Mouse (Mus musculus) testis, postnatal 14 days (tissue): ENCODE measurements around the gene Ttc16.

Experiments used
- DNase-seq: peaks from one replicate; pipeline ENCODE4 v3.0.0; 2021; ENCODE audit warnings: low spot score

Gene Ttc16

GRCm38 (mm10) chr2:32779714-32780113 is 4.3 kb upstream of the Ttc16 start:
- DNase-seq, result no peak

GRCm38 (mm10) chr2:32779131-32779530 is 3.7 kb upstream of the Ttc16 start:
- peak; percentile 49 for DNase-seq

GRCm38 (mm10) chr2:32778081-32778480 is 2.6 kb upstream of the Ttc16 start:
- no peak for DNase-seq

- no peak for DNase-seq
These were observed 759 bp upstream of the Ttc16 start for GRCm38 (mm10) chr2:32776192-32776591.

GRCm38 (mm10) chr2:32772626-32773279 is 2.7 kb downstream of the Ttc16 start:
- no peak for DNase-seq

GRCm38 (mm10) chr2:32771886-32772285 is 3.5 kb downstream of the Ttc16 start:
- DNase-seq, result no peak

GRCm38 (mm10) chr2:32769327-32770085 is 5.9 kb downstream of the Ttc16 start:
- DNase-seq, result no peak

GRCm38 (mm10) chr2:32768661-32769285 is 6.7 kb downstream of the Ttc16 start:
- peak; percentile 42 for DNase-seq

GRCm38 (mm10) chr2:32767241-32767640 is 8.2 kb downstream of the Ttc16 start:
- no peak for DNase-seq

- DNase-seq, result no peak
These were observed 12.1 kb downstream of the Ttc16 start for GRCm38 (mm10) chr2:32763353-32763752.

GRCm38 (mm10) chr2:32761859-32762258 is 13.6 kb downstream of the Ttc16 start:
- no peak for DNase-seq

GRCm38 (mm10) chr2:32761361-32761760 is 14.1 kb downstream of the Ttc16 start:
- DNase-seq, result no peak

GRCm38 (mm10) chr2:32759001-32759400 is 16.4 kb downstream of the Ttc16 start:
- no peak for DNase-seq

- no peak for DNase-seq
These were observed 16.9 kb downstream of the Ttc16 start for GRCm38 (mm10) chr2:32758503-32758902.

- DNase-seq, result peak; percentile 98
These were observed 18.2 kb downstream of the Ttc16 start, which contains the start of gene Tor2a for GRCm38 (mm10) chr2:32757056-32757845. Tor2a (plus strand) TSS chr2:32757234.

- no peak for DNase-seq
These were observed 18.8 kb downstream of the Ttc16 start for GRCm38 (mm10) chr2:32756674-32757055.

- DNase-seq, result no peak
These were observed 23.3 kb downstream of the Ttc16 start for GRCm38 (mm10) chr2:32752181-32752580.

- DNase-seq, result no peak
These were observed 23.8 kb downstream of the Ttc16 start for GRCm38 (mm10) chr2:32751665-32752033.

- DNase-seq, result peak; percentile 62
These were observed 24.4 kb downstream of the Ttc16 start for GRCm38 (mm10) chr2:32750887-32751664.

GRCm38 (mm10) chr2:32750199-32750598 is 25.2 kb downstream of the Ttc16 start:
- DNase-seq, result no peak

GRCm38 (mm10) chr2:32749082-32749481 is 26.4 kb downstream of the Ttc16 start:
- no peak for DNase-seq
